Mouse (Mus musculus): ENCODE measurements around the gene Tmem131l. TPM values are rescaled to one million over a fixed set of nuclear protein-coding genes. Genes with fewer than 3 reads are reported as not detected.

Tmem131l gene
- 10 to 100 TPM; 17.5 to 23.7 (median 18.6) TPM for total RNA-seq (2022)

GRCm38 (mm10) chr3:84039646-84040475, at the start of gene Tmem131l:
Gene Tmem131l (minus strand): TSS chr3:84040175.
- peak; percentile 51 to 60 for DNase-seq (ENCODE audit: low spot score in 2 of 2)

GRCm38 (mm10) chr3:84086921-84087320, 46.9 kb upstream of the Tmem131l start:
- no peak for DNase-seq (ENCODE audit: low spot score in 2 of 2)

GRCm38 (mm10) chr3:84086337-84086736, 46.4 kb upstream of the Tmem131l start:
- DNase-seq (ENCODE audit: low spot score in 2 of 2), result no peak

- DNase-seq (ENCODE audit: low spot score in 2 of 2), result no peak
Measured at GRCm38 (mm10) chr3:84085429-84085828, 45.5 kb upstream of the Tmem131l start.

GRCm38 (mm10) chr3:84081208-84081722, 41.3 kb upstream of the Tmem131l start:
- no peak for DNase-seq (ENCODE audit: low spot score in 2 of 2)

- DNase-seq (ENCODE audit: low spot score in 2 of 2), result no peak
Measured at GRCm38 (mm10) chr3:84080074-84080473, 40.1 kb upstream of the Tmem131l start.

- DNase-seq (ENCODE audit: low spot score in 2 of 2), result no peak
Measured at GRCm38 (mm10) chr3:84077505-84077904, 37.5 kb upstream of the Tmem131l start.

GRCm38 (mm10) chr3:84076543-84077332, 36.8 kb upstream of the Tmem131l start:
- DNase-seq (ENCODE audit: low spot score in 2 of 2), result no peak

GRCm38 (mm10) chr3:84075516-84075915, 35.5 kb upstream of the Tmem131l start:
- DNase-seq (ENCODE audit: low spot score in 2 of 2), result no peak

- no peak for DNase-seq (ENCODE audit: low spot score in 2 of 2)
Measured at GRCm38 (mm10) chr3:84074777-84075176, 34.8 kb upstream of the Tmem131l start.

- no peak for DNase-seq (ENCODE audit: low spot score in 2 of 2)
Measured at GRCm38 (mm10) chr3:84071641-84072040, 31.7 kb upstream of the Tmem131l start.

- no peak for DNase-seq (ENCODE audit: low spot score in 2 of 2)
Measured at GRCm38 (mm10) chr3:84070811-84071210, 30.8 kb upstream of the Tmem131l start.

GRCm38 (mm10) chr3:84068831-84069709, 29.1 kb upstream of the Tmem131l start:
- DNase-seq (ENCODE audit: low spot score in 2 of 2), result no peak

- no peak for DNase-seq (ENCODE audit: low spot score in 2 of 2)
Measured at GRCm38 (mm10) chr3:84065825-84066224, 25.9 kb upstream of the Tmem131l start.

GRCm38 (mm10) chr3:84063369-84063914, 23.5 kb upstream of the Tmem131l start:
- DNase-seq (ENCODE audit: low spot score in 2 of 2), result no peak

- no peak for DNase-seq (ENCODE audit: low spot score in 2 of 2)
Measured at GRCm38 (mm10) chr3:84061523-84062453, 21.8 kb upstream of the Tmem131l start.

GRCm38 (mm10) chr3:84060946-84061345, 21.0 kb upstream of the Tmem131l start:
- no peak for DNase-seq (ENCODE audit: low spot score in 2 of 2)

- DNase-seq (ENCODE audit: low spot score in 2 of 2), result no peak
Measured at GRCm38 (mm10) chr3:84060128-84060527, 20.2 kb upstream of the Tmem131l start.

GRCm38 (mm10) chr3:84059676-84060075, 19.7 kb upstream of the Tmem131l start:
- no peak for DNase-seq (ENCODE audit: low spot score in 2 of 2)

- DNase-seq (ENCODE audit: low spot score in 2 of 2), result no peak
Measured at GRCm38 (mm10) chr3:84059261-84059660, 19.3 kb upstream of the Tmem131l start.

All from left cerebral cortex, adult 8-10 months (tissue).